Mouse (Mus musculus) cerebellum, postnatal 14 days (tissue): ENCODE results near the gene Hist2h3b.

ENCODE experiments used
- DNase-seq, 2 experiments: peaks; one replicate each; pipeline ENCODE4 v3.0.0; 2021; ENCODE audit warnings: mixed read lengths in 2 of 2

Hist2h3b gene

GRCm38 (mm10) chr3:96300706-96301529 is 32.5 kb downstream of the Hist2h3b start:
- DNase-seq = no peak

DNA sequence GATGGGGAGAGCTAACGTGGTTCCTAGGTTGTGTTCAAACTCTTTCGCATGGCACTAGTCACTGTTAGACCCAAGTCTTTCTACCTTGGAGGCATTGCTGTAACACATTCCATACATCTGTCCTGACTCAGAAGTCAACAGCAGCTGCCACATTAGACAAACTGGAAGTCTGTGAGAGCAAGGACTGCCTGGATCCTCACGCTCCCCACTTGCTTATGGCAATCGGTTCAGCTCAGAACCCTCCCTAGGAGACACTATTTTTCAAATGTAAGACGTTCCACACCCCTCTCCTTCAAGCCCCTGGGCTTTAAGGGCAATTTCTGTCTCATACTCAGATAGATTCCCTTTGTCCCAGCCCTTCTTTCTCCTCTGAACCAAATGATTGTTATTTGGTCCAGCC is 33.6 kb downstream of the Hist2h3b start:
- no peak for DNase-seq

GRCm38 (mm10) chr3:96306506-96306905 is 38.1 kb downstream of the Hist2h3b start:
- no peak for DNase-seq

- no peak for DNase-seq
Observed at GRCm38 (mm10) chr3:96309441-96309840, 41.0 kb downstream of the Hist2h3b start.

DNA sequence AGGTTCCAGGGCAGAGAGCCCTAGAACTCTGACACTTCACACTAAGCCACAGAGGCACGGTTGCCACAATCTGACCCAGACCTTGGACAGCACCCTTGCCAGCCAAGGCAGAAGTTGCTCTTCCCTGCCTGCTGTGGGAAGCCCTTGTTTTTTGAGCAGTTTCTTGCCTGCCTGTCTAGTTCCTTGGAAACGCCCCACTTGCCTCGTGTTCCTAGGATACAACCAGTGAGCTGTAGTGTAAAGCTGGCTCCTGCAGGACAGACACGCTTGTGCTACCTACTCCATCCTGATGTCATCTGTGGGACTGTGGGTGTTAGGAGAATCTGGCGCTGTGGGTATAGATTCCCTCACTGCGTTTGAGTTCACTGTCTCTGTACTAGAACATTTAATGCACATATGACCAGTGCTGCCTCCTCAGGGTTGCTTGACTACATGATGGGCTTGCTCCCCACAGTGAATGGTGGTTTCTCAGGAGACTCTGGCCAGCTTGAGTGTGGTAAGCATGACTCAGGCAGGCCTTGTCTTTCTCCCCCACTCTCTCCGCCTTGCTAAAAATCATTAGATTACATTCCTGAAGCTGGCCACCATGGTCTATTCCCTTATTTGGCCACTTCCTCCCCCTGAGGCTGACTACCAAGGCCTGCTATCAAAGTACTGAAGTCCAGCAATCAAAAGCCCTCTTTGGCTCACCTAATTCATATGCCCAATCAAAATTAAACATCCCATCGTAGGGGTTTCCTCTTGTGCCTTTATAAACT is 44.1 kb downstream of the Hist2h3b start:
- DNase-seq = no peak
